Mouse (Mus musculus): ENCODE measurements around the gene Ccdc36.

Gene Ccdc36

GRCm38 (mm10) chr9:108428384-108428783 is at the start of gene Ccdc36:
TSS of gene Ccdc36 (minus strand) at chr9:108428484.
- no peak for DNase-seq

DNA sequence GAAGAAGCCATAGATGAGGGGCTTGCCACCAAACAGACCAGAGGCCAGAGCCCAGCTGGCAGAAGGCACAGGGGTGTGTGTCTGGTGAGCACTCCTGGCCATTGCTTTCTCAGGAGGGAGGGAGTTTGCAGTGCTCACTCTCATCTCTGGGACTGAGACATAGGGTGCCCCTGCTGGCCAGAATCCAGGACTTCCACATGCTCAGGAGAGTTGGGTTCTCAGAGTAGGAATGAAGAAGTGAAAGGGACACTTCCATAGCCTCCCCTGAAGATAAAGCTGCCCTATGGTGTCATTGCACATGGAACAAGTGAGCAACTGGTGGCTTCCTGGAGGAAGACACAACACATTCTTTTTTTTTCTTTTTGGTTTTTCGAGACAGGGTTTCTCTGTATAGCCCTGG is 46.2 kb upstream of the Ccdc36 start:
- DNase-seq = no peak

- DNase-seq = no peak
Observed at GRCm38 (mm10) chr9:108469845-108470244, 41.6 kb upstream of the Ccdc36 start.

DNA sequence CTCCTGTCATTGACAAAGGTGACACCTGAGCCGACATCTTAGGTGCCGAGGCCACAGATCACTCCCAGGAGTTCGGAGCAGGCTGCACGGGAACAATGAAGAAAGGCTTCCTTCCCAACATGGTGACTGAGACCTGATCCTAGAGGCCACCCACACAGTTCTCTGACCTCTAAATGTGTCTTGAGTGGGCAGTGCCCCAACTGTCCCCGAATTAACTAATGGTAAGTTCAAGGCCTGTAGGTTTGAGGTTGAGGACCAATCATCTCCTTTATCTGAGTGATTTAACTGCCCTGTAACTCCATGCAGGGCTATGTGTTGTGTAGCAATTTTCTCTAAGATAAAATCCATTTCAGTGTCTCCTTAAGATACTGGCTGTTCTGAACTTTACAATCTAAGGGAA is 41.1 kb upstream of the Ccdc36 start:
- no peak for DNase-seq

DNA sequence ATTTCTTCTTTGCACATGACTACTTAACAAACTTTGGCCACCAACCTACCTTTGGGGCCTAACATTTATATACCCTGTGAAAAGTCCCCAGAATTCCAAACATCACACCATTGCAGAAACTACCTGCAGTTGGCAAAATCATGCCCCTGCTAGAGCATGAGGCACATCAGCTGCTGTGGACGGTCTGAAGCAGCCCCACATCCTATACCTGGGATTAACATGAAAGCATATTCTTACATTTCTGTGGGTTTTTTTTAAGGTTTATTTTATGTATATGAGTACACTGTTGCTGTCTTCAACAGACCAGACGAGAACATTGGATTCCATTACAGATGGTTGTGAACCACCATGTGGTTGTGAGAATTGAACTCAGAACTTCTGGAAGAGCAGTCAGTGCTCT is 37.9 kb upstream of the Ccdc36 start:
- DNase-seq = no peak

GRCm38 (mm10) chr9:108463713-108464112 is 35.4 kb upstream of the Ccdc36 start:
- no peak for DNase-seq

- no peak for DNase-seq
Observed at GRCm38 (mm10) chr9:108462192-108462591, 33.9 kb upstream of the Ccdc36 start.

DNA sequence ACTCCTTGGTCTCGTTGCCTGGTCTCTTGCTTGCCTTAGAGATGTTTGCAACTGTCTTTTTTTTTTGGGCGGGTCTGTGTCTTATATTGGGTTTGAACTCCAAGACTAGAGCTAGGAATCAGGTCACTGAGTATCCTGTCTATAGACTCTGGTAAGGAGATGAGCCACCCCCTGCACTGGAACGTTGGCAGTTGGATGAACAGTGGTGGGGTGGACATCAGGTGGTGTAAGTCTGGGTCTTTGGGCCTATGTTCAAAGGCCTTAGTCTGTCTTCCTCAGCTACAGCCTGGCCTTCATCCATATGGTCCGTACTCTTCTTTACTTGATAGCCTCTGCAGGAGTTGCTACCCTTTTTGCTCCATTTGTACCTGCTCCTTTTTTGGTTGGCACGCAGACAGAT is 33.4 kb upstream of the Ccdc36 start:
- DNase-seq = no peak

GRCm38 (mm10) chr9:108461181-108461631 is 32.9 kb upstream of the Ccdc36 start, which contains the start of gene Klhdc8b:
TSS of gene Klhdc8b (minus strand) at chr9:108461581.
- DNase-seq = no peak

GRCm38 (mm10) chr9:108460319-108461178 is 32.3 kb upstream of the Ccdc36 start, which contains the start of gene Ccdc71:
TSS of gene Ccdc71 (plus strand) at chr9:108460527.
- peak; percentile 90 for DNase-seq

DNA sequence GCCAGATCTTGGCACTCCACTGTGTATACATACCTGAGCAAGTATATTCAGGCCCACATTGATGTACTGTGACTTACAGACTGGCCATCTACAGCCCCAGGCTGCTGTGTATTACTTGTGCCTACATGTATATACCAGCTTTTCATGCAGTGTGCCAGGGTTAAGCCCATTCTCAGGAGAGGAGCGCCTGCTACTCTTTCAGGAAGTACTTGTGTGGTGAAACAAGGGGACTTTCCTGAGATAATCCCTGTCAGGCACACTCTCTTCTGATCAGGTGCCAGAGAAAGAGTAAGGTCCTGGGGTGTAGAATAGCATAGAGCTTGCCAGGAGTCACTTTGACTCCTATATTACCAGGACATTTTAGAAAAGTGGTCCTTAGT is 31.6 kb upstream of the Ccdc36 start:
- no peak for DNase-seq

- no peak for DNase-seq
Observed at GRCm38 (mm10) chr9:108456953-108457352, 28.7 kb upstream of the Ccdc36 start.

GRCm38 (mm10) chr9:108455747-108456571 is 27.7 kb upstream of the Ccdc36 start:
- no peak for DNase-seq

- no peak for DNase-seq
Observed at GRCm38 (mm10) chr9:108454429-108454828, 26.1 kb upstream of the Ccdc36 start.

DNA sequence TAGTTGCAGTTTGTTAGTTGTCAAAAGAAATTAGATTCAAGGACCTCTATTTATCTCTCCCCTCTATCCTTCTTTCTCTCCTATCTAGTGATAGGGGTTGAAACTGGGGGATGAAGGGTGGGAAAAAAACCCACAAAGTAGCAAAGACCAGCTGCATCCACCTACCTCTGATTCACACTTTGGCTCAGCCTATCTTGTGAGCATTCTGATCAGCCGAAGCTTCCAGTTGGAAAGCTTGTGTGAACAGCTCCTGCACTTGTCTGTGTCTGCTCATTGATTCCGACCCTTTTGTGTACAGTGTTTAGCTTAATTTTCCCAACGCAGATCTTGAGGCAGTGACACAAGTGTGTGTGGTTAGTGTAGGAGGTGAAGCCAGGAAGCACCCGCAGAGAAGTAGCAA is 25.2 kb upstream of the Ccdc36 start:
- no peak for DNase-seq

GRCm38 (mm10) chr9:108452911-108453310 is 24.6 kb upstream of the Ccdc36 start:
- DNase-seq = no peak

- peak; percentile 90 for DNase-seq
Observed at GRCm38 (mm10) chr9:108452291-108452906, 24.1 kb upstream of the Ccdc36 start.

GRCm38 (mm10) chr9:108451519-108452160 is 23.4 kb upstream of the Ccdc36 start:
- no peak for DNase-seq

- no peak for DNase-seq
Observed at GRCm38 (mm10) chr9:108451170-108451493, 22.8 kb upstream of the Ccdc36 start.

DNA sequence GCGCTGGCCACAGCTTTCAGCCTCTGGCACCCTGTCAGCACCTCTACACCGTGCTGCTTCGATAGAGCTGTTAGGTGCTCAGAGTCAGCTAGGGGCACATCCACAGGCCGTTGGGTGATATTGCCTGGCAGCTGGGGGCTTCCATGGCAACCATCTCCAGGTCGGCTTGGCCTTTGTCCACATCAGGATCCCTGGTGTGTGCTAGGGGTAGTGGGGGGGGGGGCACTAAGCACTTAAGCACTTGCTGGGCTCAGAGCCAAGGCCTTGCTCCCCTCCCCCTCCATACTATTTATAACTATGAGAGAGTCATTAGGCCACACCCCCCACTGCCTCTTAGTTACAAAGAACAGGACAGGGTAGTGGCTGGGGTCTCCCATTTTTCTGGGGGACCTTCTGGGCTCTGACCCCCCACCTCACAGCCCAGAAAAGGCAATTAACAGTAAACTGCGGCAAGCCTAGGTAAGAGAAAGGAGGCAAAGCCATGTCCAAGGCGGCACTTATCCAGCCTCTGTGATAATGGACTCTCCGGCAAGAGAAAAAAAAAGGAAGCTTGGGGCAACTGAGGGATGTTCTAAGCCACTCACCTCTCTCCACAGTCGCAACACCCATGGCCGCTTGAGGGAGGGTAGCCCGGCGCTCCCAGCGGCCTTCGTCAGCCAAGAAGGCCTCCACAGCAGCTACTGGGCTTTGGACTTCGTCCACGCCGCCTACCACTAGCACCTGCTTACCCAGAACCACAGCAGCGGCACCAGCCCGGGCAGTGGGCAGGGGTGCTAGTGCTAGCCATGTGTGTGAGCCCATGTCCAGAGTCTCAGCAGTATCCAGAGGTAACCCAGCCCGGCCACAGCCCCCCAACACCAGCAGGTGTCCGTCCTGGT is 22.2 kb upstream of the Ccdc36 start:
- peak; percentile 39 for DNase-seq

- DNase-seq = no peak
Observed at GRCm38 (mm10) chr9:108449860-108450259, 21.6 kb upstream of the Ccdc36 start.

DNA sequence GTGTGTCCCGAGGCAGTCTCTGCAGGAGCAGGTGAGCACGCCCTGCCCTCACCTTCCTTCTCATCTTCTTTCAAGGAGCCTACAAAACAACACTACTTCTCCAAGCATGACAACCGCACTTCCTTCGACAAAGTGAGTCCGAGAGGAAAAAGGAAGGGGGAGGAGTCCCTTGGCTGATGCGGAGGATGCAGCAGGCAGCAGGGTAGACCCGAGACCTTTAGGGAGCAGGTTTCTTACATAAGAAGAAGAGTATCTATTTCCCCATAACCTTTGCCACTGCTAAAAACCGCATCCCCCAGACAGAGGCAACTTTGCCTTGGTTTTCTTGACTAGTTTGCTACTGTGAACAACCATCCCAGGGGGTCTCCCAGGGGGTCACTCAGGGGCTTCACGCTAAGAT is 16.8 kb upstream of the Ccdc36 start:
- DNase-seq = no peak
